Mouse (Mus musculus) heart, adult 9 months (tissue): Measurements from ENCODE around the gene Wipf1.

ENCODE experiments used
- DNase-seq, 2 experiments: peaks; one replicate each; pipeline ENCODE4 v3.0.0; 2022; ENCODE audit warnings: low spot score in 2 of 2

The Wipf1 gene

GRCm38 (mm10) chr2:73468993-73469392 is 60.5 kb downstream of the Wipf1 start:
- DNase-seq = no peak

- DNase-seq = no peak
Measured at GRCm38 (mm10) chr2:73467071-73467851, 62.3 kb downstream of the Wipf1 start.

- no peak for DNase-seq
Measured at GRCm38 (mm10) chr2:73466481-73466880, 63.1 kb downstream of the Wipf1 start.

GRCm38 (mm10) chr2:73463431-73464194 is 65.9 kb downstream of the Wipf1 start:
- peak; percentile 51 to 68 for DNase-seq

GRCm38 (mm10) chr2:73462757-73463339 is 66.7 kb downstream of the Wipf1 start:
- no peak for DNase-seq

GRCm38 (mm10) chr2:73462265-73462664 is 67.3 kb downstream of the Wipf1 start:
- DNase-seq = no peak

GRCm38 (mm10) chr2:73460168-73460567 is 69.4 kb downstream of the Wipf1 start:
- DNase-seq = peak; percentile 39 to 55

- no peak for DNase-seq
Measured at GRCm38 (mm10) chr2:73459607-73460153, 69.9 kb downstream of the Wipf1 start.

- no peak for DNase-seq
Measured at GRCm38 (mm10) chr2:73456886-73457285, 72.6 kb downstream of the Wipf1 start.

- DNase-seq = no peak
Measured at GRCm38 (mm10) chr2:73456154-73456553, 73.4 kb downstream of the Wipf1 start.

- DNase-seq = no peak
Measured at GRCm38 (mm10) chr2:73455541-73455940, 74.0 kb downstream of the Wipf1 start.

- no peak for DNase-seq
Measured at GRCm38 (mm10) chr2:73454682-73455081, 74.9 kb downstream of the Wipf1 start.

GRCm38 (mm10) chr2:73454186-73454585 is 75.3 kb downstream of the Wipf1 start:
- no peak for DNase-seq

- DNase-seq = no peak
Measured at GRCm38 (mm10) chr2:73453717-73454116, 75.8 kb downstream of the Wipf1 start.

GRCm38 (mm10) chr2:73453085-73453484 is 76.4 kb downstream of the Wipf1 start:
- DNase-seq = no peak

- DNase-seq = no peak
Measured at GRCm38 (mm10) chr2:73452556-73452955, 77.0 kb downstream of the Wipf1 start.

- DNase-seq = no peak
Measured at GRCm38 (mm10) chr2:73451541-73451940, 78.0 kb downstream of the Wipf1 start.

GRCm38 (mm10) chr2:73450172-73450715 is 79.3 kb downstream of the Wipf1 start:
- no peak for DNase-seq

GRCm38 (mm10) chr2:73443985-73444384 is 85.5 kb downstream of the Wipf1 start:
- DNase-seq = no peak

GRCm38 (mm10) chr2:73442015-73442414 is 87.5 kb downstream of the Wipf1 start:
- DNase-seq = no peak

- DNase-seq = no peak
Measured at GRCm38 (mm10) chr2:73440319-73440718, 89.2 kb downstream of the Wipf1 start.

GRCm38 (mm10) chr2:73436976-73437375 is 92.6 kb downstream of the Wipf1 start:
- no peak for DNase-seq
